Mouse (Mus musculus) layer of hippocampus, postnatal 10 days (tissue): ENCODE measurements around the gene Grm5. TPM values are rescaled to one million over a fixed set of nuclear protein-coding genes. Genes with fewer than 3 reads are reported as not detected.
A peak's percentile ranks its signal among the peaks of the same experiment; 100 is the strongest.

ENCODE experiments used
- DNase-seq, 2 experiments: peaks; one replicate each; pipeline ENCODE4 v3.0.0; 2021; ENCODE audit warnings: low spot score in 2 of 2
- total RNA-seq, 2 experiments: library from RNA; stranded (reverse); gene quantifications; 2 replicates each; pipeline ENCODE4 v1.2.3; 2021

The Grm5 gene
- total RNA-seq, 2 experiments from 2014 or later, result 235 to 237 TPM

DNA sequence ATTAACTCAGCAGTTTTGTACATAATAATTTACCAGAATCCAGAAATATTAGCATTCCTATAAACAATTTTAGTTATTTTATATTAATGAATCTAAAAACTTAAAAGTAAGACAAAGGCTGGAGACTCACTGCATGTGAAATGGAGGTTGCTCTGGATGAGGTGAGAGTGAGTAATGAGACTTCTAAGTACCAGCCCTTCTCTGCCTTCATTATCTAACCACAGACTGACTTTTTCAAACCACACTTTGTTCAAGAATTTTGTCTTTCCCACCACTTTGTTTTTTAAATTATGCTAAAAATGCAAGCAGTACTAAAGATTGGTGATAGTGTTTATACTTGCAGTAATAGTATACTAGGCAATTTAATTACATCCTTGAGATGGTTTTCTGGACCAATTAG, 259.5 kb downstream of the Grm5 start:
- DNase-seq, result no peak

DNA sequence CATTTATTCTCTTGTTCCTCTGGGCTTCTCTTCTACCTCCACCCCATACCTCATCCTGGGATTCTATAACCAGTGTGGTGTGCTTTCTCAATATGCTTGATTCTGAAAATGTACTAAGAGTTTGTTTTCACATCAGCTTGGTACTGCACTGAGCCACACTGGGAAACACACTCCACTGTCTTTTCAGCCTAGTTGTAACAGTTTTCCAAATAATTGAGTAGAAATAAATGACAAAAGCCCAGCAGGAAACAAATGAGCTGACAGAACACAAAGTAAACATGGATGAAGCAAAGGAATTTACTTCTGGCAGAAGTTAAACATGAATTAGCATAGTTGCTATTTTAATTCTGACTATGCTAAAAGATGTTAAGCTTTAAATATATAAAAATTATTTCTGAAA, 262.1 kb downstream of the Grm5 start:
- no peak for DNase-seq

DNA sequence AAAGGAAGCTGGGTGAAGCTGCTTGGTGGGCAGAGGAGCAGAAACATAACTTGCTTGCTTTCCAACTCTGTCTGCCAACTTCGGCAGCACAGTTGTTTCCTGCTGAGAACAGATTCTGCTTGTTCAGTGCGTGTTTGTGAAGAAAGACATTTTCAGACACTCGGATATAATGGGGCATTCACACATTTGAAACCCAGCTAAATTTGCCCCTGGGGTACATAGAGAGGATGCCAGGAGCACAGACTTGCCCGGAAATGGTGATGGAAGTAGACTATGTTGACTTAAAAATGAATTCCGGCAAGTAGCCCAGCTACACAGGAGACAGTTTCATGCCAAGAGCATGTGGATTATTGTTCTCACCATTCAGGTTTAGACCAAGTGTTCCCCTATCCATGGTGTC, 342.0 kb downstream of the Grm5 start:
- DNase-seq, result peak; percentile 52 to 65

DNA sequence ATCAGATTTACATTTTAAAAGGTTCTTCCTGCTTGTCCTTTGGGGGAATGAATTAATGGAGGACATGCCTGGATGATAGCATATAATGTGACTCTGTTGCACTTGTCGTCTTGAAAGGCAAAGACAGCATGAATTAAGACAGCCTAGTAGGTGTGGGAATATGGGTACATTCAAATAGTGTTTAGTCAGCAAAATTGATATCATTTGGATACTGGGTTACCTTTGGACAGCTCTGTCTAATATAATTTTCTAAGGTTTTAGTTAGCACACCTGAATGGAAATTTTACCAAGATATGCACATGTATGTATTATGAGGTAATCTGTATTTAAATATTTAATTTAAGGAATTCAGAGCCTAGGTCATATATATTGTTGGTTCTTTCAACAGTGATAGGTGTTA, 353.4 kb downstream of the Grm5 start:
- no peak for DNase-seq

DNA sequence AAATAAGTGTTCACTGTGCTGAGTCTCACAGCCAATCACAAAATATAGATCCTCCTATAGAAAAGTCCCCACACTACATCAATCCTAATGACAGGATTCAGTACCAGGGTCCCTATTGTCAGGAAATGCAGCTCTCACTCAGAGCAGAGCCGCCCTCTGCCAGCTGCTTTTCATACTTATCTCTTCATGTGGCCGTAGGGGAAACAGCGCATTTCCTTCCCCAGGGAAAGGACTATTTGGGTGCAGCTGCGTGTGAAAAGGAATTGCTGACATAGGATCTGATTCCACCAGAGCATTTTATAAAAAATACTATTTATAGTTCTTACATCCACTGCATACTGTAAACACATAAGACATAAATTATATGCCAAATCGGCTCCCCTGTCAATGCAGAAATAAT, 354.3 kb downstream of the Grm5 start:
- no peak for DNase-seq

DNA sequence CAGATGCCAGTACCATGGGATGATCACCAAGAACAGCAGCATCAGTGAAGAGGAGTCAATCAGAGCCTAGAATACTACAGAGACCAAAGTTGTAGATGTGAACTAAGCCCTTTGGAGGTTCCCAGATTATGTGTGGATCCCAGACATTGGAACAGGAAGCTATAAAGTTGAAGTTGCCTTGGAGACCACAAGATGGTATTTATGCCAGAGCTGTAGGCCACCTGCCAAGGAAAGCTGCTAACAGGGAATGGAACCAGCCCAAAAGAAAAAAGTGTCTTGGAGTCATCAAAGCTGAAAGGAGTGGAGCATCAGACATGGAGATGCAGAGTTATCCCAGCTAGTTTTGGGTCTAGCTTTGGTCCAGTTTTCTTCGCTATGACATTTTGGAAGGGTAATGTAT, 366.2 kb downstream of the Grm5 start:
- peak in 1 of 2 experiments; percentile 23 for DNase-seq

DNA sequence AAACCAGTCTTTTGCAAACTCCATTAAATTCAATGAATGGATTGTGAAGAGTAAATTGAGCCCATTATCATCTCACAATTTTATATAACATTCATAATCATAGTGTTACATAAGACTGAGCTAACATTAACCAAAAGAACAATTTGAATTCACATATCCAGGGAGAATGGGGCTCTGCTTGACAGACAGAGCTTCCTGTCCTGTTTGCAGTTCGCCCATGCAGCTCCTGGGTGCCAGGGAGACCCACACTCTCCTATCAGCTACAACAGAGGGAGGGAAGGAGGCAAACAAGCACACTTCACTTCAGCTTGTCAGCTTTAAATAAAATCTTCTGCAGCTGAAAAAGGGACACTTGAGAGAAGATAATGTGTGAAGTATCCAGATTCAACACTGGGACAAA, 389.2 kb downstream of the Grm5 start:
- no peak for DNase-seq

DNA sequence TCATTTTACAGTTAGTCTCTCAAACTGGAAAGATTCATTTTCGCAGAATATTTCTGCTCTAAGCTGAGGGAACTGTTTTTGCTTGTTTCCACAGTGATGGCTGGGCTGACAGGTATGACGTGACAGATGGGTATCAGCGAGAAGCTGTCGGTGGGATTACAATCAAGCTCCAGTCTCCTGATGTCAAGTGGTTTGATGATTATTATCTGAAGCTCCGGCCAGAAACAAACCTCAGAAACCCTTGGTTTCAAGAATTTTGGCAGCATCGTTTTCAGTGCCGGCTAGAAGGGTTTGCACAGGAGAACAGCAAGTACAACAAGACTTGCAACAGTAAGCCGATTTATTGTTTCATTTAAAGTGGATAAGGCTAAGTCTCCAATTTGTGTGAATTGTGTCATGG, 391.1 kb downstream of the Grm5 start:
- peak; percentile 19 to 32 for DNase-seq

DNA sequence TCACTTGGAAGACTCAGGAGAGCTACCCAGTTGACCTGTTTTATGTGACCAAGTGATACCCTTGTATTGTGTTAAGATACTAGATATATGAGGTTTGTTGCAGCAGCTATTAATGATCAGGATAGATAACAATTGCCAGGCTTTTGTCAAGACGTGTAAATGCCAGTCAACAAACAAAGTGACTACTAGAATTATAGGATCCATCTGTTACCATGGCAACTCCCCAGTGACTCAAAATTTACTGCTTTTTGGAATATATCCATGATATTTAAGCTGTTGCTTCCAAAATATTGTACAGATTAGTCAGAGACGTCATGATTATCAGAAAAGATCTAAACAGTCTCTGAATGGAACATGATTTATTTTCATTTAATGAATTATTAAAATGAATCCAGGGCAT, 399.5 kb downstream of the Grm5 start:
- DNase-seq, result no peak

DNA sequence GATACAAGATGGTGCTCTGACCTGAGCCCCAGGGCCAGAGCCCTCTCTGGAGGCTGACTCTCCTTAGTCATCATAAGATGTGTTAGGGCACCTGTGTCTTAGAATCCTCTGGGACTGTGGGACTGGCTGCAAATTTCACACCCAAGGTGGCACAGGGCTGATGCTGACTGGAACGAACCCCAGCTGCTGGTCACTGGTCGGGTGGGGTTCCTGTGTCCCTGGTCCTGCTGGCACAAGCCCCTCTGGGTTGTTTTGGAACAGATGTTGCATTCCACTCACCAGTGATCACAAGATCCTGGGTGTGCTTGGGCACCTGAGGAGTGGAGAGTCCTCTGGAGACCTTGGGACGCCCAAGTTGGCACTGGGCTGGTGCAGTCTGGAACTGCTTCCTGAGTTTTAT, 430.5 kb downstream of the Grm5 start:
- no peak for DNase-seq

DNA sequence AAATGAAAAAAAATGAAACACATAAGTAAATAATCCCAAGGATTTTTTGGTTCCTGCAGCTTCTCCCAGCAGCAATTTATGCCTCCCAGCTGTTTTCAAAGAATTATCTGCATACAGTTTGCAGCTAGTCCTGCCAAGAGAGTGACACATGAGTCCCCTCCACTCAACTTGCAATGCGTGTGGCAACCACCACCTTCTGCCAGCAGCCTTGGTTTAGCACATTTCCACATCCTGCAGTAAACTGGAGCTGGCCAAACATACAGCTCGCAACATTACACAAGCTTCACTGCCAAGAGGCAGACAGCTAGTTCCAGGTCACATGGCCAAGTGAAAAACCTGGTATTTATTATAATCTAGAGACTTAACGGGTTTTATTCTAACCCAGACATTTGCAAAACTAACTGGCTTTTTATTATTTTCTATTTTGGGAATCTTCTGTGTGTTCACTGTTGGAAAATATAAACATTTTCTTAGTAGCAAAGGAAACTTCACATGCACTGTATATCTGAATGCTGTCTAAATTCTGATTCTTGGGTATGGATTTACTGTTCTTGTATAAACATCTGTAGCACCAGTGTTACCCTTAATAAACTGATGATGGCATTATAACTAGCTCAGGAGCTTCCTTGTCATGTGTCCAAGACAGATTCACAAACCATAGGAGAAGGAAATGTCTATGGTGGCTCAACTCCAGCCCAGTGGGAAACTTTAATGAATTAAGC, 443.6 kb downstream of the Grm5 start:
- DNase-seq, result peak; percentile 23 to 28

DNA sequence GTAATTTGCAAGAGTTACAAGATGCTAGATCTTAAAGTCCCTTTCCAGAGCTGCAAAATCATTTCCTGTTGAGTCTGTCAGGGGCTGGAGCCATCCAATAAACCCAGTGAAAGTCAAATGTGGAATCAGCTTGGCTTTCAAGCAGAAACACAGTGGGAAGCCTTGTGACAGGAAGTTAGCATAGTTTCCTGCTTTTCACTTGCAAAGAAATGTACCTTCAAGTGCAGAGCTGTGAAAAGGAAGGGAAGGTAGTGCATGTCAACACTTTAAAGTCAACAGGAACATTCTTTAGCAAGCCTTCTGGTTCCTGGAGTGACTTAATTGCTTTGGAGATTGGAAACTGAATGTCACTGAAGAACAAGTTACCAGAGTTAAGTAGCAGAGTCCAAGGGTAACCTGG, 463.4 kb downstream of the Grm5 start:
- no peak for DNase-seq

DNA sequence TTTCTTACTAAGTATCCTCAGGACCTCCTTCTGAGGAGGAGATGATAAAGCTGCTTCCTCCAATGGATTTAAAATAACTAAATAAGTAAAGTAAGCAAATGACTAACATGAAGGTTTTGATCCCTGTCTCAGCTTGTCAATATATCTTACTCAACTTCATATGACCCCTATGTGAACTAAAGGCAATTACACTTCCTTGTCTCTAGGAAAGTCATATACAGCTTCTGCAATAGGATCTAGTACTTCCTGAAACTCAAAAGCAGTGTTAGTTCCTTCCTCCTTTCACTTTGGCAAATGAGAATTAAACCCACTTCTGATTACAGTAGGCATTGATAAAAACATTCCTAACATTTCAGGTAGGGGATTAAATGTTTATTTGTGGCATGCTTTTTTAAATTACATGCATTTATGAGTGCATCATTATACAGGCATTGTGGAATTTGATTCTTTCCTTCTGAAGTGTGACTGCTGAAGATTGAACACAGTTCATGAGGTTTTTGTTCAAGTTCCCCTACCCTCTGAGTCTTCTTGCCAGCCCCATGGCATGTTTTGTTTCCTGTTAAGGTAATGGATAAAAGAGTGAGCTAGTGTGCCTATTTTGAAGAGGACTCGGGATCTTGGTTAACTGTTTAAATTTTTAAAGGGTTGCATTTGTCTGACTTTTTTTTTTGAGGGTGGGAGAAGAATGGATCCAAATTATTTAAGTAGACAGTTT, 470.4 kb downstream of the Grm5 start:
- no peak for DNase-seq

DNA sequence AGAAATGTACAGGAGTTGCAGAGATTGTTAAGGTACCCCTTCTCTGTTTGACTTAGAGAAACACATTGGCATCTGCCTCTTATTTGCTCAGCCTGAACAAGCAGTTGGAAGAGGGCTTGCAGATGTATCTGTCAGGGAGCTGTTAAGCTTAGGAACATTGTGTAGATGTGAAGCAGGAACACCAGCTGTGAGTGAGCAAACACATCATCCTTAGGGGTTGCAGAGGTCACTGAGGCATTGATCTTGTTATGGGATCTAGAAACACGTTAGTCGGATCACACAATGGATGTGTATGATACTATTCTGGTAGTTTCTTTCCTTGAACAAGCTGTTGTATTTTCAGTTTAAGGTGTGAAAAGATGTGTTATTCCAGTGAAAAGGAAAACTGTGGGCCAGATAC, 472.5 kb downstream of the Grm5 start:
- no peak for DNase-seq

DNA sequence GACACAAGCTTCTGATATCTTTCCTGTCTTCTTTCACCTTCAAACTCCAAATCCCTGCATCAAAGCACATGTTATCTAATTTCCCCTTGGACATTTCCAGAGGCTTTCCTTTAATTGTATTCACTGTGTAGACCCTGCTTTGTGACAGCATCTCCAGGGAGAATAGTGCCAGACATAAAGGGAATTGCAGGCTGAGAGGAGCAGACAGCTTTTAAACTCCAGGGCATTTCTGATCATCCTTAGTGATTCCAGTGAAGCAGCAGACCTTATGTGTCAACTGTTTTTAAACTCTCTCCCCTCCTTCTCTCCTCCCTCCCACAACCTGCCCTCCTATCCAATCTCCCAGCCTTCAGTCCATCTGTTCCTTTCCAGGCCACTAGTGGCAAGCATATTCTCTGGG, 507.1 kb downstream of the Grm5 start:
- no peak for DNase-seq

DNA sequence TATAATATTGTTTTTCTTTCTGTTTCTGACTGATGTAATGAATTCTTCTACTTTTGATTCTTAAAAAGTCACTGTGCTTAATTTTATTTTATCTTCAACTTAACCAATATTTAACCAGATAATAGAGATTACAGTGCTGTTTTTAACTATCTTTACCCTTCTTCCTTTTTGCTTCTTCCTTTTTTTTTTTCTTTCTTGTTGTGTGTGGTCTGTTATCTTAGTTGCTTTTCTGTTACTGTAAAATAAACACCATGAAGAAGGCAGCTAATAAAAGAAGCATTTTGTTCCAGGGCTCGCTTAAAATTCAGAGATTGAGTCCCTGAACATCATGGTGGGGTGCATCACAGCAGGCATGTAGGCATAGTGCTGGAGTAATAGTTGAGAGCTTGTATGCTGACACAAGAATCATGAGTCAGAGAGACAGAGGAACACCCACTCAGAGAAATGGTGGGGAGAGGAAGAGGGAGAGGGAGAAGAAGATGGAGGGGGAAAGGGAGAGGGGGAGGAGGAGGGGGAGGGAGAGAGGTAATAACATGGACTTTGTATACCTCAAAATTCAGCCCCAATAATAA, 512.7 kb downstream of the Grm5 start:
- DNase-seq, result no peak

DNA sequence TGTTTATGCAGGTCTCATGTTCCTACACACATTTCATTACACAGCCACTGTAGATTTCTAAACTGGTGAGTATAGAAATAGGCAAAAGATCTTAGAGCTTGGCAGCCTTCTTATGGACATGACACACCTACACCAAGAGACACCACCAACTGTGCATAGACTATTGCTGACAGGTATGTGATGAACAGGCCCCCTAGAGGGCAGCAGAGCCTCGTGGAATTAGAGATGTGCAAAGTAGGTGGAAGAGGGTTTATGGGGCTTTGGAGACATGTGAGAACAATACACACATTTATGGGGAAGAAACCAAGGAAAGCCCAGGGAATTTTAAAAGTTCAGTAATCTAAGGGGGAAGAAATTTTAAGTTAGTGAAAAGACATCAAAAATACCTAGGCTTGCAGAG, 513.7 kb downstream of the Grm5 start:
- DNase-seq, result peak; percentile 43 to 62

DNA sequence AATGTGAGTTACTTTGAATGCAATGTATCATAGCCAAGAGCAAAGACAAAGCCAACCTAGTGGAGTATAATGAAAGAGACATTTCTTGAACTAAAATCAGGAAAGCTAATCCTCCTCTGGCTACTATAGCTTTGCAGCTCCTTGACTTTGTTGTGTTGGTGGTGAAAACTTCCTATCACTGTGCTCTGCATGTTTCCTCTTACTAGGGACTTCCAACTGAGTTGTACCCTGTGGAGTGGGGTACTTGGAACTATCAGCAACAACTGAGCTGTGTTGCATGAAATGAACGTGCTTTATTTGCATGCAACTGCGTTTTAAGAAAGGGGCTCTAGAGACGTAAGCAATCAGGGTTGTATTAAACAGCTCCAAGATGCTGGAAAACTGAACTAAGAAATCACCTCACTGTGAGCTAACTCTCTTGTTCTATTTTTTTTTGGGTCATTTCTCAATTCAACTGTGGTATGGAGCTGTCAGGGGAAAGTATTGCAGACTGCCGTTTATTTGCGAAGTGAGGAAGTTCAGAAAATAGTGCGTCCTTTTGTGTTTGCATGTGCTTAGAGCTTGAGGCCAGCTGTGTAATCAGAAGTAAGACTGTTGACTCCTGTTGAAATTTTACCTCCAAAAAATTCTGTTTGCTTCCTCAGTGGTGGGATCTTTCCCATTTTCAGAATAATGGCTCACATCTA, 532.9 kb downstream of the Grm5 start:
- DNase-seq, result no peak

DNA sequence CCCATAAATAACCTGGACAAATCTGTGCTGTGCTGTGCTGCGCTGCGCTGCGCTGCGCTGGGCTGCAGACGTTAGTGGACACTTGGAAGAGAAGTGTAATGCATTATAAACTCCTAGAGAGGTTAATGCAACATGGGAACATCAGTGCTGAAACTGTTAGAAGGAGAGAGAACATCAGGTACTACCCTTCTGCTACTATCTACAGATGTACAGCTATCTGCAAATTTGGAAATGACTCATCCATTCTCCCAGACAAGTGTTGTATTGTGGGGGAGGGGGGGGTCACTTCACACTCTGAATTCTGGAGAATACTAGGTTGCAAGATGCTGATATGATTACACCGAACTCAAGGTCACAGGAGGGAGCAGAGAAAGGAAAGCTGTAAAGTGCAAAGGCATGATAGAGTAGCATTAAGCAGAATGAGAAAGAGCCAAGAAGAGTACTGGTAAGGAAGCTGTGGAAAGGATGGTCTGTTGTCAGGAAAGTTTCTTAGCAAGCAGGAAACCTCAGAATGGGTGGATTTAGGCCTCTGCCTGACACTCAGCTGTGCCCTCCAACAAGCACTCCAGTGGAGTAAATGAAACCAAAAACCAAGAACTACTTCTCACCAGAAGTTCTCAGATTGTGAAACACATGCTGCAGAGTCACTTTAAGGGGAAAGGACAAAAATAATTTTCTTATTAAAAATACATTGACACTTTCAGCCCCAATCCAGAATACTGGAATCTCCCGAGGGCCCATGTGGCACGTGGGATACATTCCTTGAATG, 544.3 kb downstream of the Grm5 start:
- DNase-seq, result no peak

DNA sequence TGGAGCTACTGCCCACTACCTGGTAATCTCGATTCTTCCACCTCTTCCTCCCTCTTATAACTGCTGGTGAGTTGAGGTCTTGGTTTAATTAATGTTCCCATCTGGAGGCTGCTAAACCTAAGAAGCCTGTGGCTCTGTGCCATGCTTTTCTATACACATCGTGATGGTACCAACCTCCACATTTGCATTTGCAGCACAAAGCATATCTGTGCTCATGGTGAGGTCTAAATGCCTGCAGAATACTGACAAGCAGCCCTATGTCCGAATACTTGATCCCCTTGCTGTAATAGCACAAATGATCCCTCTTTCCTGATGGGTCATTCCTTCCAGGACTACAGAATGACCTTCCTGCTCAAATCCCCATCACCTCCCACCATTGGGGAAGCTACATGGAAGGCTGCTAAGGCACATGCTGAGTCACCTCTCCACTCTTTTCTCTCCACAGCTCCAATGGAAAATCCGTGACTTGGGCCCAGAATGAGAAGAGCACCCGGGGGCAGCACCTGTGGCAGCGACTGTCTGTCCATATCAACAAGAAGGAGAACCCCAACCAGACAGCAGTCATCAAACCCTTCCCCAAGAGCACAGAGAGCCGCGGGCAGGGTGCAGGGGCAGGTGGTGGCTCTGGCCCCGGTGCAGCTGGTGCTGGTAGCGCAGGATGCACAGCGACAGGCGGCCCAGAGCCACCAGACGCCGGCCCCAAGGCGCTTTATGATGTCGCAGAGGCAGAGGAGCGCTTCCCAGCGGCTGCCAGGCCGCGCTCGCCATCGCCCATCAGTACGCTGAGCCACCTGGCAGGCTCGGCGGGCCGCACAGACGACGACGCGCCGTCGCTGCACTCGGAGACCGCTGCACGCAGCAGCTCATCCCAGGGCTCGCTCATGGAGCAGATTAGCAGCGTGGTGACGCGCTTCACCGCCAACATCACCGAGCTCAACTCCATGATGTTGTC, 545.8 kb downstream of the Grm5 start:
- DNase-seq, result peak; percentile 36 to 64
